Mouse (Mus musculus): ENCODE data around the gene Ephb1. TPM values are rescaled to one million over a fixed set of nuclear protein-coding genes. Genes with fewer than 3 reads are reported as not detected.

Gene Ephb1
- polyA plus RNA-seq, 1 experiment from 2014 or later: 5.2 TPM

Small RNAs within 50 kb of the gene (microRNA-seq; reads per million reads assigned to microRNA genes)
- not detected for gene Mir7243

Other genes starting within 250 kb of the Ephb1 start
- 0.13 and 0.19 TPM in 2 replicates for gene Ky, start 151.1 kb upstream of the Ephb1 start, polyA plus RNA-seq (2015; fragmentation: Nextera tagmentation; extraction: Ambion mirVana)

Measured in embryonic facial prominence, embryonic 13.5 days (tissue).